Mouse (Mus musculus) adrenal gland, adult 2 months (tissue): ENCODE data around the gene Ms4a3. TPM values are rescaled to one million over a fixed set of nuclear protein-coding genes. Genes with fewer than 3 reads are reported as not detected.

Experiments used
- DNase-seq: peaks from one replicate; pipeline ENCODE4 v3.0.0; 2021
- long read RNA-seq: library from polyadenylated mRNA; stranded (forward); transcript quantifications from one replicate; pipeline ENCODE4 v2.0.0, GENCODE M21; 2021
- polyA plus RNA-seq: library from polyadenylated mRNA; depleted of rRNA; stranded (reverse); fragments of >200 nt; gene quantifications from 2 replicates; pipeline ENCODE4 v1.2.3, GENCODE M21; 2012; rRNA removed
- total RNA-seq, 2 experiments: library from RNA; stranded (reverse); gene quantifications; 2 replicates each; pipeline ENCODE4 v1.2.3; 2021

Gene Ms4a3
- total RNA-seq (not detected), polyA plus RNA-seq (not detected in 2 replicates)
- long read RNA-seq, result 0 reads

DNA sequence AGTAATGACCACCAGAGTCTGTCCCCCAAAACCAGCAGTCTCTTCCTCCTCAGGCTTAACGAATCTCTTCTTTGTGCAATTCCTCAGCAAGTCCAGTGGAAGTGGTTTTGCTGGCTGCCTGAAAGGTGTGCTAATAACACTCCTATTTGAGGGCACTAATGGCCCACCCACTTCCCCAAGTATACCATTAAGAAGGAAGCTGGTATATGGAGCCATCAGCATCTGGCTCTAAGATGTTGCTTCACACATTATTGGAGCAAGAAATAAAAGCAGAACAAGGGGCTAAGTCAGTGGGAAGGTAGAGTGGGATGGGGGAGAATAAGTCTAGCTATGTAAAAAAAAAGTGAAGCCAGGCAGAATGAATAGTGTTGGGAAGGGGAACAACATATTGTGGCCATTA, at the start of gene Ms4a3:
Gene Ms4a3 (minus strand): TSS at position 120 of the 400 bp plus-strand sequence.
- DNase-seq, result no peak

DNA sequence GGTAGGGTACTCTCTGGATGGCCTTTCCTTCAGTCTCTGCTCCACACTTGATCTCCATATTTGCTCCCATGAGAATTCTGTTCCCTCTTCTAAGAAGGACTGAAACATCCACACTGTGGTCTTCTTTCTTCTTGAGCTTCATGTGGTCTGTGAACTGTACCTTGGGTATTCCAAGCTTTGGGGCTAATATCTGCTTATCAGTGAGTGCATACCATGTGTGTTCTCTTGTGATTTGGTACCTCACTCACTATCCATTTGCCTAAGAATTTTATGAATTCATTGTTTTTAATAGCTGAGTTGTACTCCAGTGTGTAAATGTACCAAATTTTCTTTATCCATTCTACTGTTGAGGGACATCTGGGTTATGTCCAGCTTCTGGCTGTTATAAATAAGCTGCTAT, 20.9 kb upstream of the Ms4a3 start:
- DNase-seq, result no peak

DNA sequence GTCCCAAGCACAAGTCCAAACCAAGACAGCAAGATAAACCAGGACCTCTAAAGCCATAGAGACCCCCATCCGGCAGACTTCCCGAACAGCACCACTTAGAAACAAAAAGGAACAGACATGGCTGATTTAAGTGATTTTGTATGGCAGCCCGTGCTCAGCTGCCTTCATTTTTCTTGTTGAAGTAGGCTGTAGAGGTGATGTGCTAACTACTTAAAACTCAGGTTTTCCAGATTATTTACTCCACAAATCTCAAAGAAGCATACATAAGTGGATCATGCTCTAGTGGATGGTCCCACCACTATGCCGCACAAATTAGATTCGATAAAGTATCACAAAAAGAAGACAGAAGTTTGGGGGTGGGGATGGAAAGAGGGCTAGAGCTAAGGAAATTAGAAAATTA, 19.8 kb upstream of the Ms4a3 start, which contains the start of gene Oosp2:
Gene Oosp2 (minus strand): TSS at position 101 of the 400 bp plus-strand sequence.
- no peak for DNase-seq

DNA sequence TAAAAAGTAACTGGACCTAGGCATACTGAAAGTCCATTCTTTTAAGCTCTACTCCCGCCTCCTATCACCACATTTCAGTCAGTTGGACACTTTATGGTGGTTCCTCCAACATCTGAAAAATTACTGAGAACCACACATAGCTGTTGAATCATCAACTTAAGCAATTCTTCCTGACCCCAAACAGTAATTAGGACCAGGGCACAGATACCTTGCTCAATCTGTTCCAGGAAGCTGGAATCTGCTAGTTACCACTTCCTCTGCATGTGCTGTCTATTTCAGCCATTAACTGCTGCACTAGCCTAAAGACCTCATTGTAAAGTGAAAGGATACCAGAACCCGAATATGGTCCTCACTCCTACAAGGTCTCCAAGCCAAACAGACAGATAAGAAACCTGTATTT, 18.5 kb upstream of the Ms4a3 start:
- no peak for DNase-seq

DNA sequence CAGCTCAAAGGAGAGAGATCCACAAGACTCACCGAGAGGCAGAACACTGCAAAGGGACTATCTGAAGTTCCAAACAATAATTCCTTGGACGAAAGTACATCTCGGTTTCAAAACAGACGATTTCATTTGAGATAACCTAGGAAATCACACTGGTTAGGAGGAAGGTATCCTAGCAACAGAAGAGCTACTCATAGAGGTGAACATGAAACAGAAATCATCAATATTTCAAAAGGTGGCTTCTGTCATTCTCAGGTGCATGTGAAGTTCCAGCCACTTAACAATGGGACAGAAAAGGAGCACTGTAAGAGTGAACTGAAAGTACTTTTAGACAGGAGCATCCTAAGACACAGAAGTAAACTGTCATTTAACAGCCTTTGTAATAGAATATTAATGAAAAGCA, 8.9 kb upstream of the Ms4a3 start:
- no peak for DNase-seq

DNA sequence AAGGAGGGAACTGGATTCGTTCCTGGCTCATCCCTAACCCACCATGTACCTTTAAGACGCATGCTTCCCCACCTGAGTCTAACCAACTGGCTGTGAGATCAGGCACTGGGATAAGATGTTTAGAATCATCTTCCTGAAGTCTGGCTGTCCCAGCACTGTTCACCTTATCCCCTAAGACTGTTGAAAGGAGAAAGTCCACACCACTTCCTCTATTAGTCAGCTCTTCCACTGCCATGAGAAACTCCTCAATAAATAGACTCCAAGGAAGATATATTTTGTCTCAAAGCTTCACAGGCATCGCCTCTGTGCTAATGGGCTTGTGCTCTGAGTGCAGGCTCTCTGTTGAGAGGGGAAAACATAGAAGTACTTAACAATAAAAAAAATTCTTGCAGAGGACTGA, 5.5 kb upstream of the Ms4a3 start:
- no peak for DNase-seq

DNA sequence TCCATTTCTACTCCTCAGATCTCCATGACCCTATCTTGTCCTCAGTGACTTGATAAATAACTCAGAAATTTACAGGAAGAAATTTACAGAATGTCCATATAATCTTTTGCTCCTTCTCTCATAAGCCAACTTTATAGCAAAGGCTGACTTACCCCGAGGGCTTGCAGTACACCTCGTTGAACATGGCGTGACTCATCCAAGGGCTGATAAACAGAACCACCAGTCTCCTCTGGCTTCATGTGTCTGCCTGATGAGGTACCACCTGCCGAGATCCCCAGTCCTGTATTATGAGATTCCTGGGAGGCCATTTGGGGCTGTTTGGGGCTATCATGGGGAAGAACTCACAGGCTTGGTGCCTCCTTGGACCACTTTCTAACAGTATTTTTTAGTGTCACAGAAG, 1.6 kb downstream of the Ms4a3 start:
- DNase-seq, result no peak

DNA sequence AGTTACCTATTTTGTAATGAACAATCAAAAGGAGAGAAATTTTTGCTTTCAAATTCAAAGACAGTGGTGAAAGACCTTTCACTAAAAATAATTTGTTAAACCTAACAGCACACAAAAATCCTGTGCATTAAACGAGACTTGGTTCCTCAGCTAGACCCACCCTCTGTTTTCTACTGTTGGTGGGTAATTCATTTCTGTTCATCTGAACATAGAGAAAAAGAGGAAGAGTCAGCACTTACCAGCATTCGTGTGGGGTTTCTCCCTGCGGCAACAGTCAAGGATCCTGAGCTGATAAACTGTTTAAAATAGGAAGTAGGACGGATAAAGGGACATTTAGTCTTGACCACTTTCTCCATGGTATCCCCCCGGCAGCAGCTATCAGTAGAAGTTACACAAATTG, 5.1 kb downstream of the Ms4a3 start:
- no peak for DNase-seq

DNA sequence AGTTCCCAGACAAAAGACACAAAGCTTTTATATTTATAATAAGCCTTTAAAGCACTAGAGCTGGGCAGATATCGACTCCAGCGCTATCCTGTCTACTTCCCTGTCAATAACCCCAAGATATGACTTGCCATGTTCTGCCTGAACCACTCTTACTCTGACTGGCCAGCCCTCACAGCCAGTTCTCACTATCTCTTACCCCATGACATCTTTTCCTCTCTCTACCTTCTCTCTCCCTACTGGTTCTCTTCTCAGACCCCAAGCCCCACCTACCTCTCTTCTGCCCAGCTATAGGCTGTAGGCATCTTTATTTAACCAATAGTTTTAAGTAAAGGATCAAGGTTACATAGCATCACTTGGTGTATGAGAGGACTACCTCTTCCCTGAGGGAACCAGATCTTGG, 6.3 kb downstream of the Ms4a3 start:
- no peak for DNase-seq

DNA sequence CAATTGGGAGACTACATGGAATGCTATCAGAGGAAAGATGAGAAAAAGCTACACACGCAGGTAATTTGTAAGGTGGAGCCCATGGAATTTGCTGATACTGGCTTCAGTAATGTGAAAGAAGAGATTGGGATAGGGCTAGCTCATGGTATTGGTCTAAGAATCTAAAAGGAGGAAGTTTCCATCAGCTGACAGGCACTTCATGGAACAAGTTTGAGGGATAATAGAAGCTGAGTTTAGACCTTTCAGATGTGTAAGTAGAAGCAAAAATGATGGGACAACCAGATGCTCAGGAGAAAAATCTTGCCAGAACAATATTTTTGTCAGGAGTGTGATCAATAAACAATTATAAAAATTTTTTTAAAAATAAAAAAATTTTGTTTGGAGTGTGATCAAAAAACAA, 6.9 kb downstream of the Ms4a3 start:
- no peak for DNase-seq

DNA sequence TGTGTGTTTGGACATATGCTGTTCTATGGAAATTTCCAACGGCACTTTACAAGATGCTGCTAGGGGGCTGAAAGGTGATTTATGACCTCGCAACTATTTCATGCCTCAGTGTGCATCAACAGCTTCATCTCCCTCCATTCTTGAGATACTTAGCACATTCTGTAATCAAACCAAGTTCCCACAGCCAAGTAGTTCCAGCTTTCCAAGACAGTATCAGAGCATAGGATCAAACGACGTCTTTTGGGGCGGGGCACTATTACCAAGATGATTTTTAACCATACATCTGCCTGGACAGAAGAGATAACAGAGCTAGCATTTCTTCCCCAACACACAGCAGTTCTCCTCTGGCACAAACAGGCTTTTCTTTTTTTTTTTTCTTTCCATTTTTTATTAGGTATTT, 15.4 kb downstream of the Ms4a3 start:
- DNase-seq, result no peak

DNA sequence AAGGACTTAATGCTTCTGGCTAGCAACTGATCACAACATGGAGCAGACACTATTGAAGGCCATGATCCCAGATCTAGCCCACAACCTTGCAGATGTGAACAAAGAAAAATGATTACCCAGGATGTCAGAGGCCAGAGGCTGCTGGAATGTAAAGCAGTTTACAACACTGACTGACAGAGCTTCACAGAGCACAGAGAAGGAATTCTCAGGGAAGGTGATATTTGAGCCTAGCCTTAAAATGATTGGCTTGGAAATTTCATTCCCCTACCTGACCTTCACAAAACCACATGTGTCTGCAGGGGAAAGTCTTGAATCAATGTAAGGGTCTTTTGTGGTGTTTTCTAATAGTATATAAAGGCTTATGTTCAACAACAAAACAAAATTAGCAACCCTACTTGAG, 15.9 kb downstream of the Ms4a3 start:
- DNase-seq, result no peak

DNA sequence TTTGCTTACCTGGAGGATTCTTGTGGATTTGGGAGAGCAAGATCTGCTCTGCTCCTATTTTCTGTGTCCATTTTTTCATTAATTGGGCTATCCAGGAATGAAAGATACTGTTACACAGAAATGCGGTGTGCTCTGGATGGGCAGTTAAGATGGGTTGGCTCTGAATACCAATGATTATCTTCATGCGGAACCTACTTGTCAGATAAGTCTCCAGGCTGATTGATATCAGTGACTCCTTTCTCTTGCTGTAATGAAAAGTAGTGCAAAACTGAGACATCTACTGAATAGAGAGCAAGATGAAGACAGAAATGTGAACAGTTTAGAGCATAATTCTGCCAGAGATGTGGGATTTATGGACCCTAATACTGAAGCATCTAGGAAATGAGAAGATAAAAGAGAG, 17.1 kb downstream of the Ms4a3 start, which contains the start of gene Ms4a2:
Gene Ms4a2 (minus strand): TSS at position 169 of the 400 bp plus-strand sequence.
- DNase-seq, result no peak

DNA sequence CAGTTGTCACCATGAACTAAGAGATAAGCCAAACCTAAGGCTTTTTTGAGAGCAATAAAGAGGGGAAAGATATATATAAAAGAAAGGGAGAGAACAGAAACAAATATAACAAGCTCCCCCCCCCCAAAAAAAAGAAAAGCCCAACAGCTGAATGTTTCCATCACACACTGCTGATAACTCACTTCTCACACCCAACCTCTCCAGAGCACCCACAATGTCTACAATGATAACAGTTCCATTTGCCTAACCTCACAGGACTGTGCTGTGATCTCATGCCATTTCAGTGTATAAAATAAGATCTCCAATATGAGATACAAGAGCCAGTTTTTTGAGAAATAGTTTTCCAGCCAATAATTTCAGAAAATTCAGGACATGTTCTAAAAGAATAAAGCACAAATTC, 22.7 kb downstream of the Ms4a3 start:
- DNase-seq, result no peak

DNA sequence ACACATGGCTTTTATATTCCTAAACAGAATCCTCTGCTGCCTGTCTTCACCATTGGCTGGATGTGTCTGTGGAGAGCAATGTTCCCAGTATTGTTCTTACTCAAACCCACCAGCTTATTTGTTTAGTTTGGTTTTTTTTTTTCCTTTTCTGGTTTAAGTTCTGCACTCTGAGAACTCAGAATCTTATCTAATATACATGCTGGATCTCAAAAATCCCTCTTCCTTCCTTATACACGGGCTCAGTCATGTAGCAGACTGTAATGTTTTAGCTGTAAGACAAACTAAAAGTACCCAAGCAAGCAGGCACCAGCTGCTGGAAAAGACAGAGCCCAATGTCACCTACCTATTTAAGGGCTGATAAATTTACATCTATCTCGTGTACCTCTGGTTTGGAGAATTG, 25.8 kb downstream of the Ms4a3 start:
- DNase-seq, result no peak

DNA sequence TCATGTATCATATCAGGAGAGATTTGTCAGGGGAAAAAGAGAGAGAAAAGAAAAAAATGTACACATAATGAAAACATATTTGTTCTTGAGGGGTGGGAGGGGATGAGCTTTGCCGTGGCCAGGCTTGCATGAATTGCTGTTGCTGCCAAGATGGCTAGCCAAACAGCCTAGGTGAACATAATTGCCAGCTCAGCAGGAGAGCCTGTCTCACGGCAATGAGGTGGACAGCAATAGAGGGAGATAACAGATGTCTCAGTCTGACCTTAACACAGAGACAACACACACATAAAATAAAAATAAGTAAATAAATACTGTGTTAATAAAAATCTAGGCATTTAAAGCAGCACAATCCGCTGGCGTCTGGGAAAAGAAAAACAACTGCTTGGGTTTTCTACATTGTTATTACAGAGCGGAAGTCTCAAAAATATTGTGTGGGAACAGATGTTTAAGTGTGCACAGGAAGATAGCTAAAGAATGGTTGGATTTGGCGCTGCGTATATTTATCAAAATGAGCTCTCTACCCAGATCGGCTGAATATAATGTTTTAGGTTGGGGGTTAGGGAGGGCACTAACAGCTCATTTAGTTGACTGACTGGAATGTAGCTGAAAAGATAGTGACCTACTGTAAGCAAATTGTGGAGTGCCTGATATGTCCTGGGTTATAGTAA, 26.7 kb downstream of the Ms4a3 start:
- no peak for DNase-seq

DNA sequence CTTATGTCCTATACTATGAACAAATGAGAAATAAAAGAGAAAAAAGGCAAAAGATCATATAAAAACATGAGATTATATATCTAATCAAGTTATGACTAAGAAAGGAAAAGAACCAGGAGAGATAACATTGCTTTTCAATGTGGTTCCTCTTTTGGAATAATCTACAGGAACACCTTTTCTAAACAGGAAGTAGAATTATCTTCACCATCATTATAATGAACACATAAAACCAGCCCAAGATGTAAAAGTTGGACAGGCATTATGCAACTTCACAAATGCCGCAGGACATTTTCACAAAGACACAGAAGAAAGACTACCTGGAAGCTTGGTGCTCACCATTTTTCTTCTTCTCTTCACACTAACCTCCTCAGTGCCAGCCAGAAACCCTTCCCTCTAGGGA, 27.6 kb downstream of the Ms4a3 start:
- no peak for DNase-seq

DNA sequence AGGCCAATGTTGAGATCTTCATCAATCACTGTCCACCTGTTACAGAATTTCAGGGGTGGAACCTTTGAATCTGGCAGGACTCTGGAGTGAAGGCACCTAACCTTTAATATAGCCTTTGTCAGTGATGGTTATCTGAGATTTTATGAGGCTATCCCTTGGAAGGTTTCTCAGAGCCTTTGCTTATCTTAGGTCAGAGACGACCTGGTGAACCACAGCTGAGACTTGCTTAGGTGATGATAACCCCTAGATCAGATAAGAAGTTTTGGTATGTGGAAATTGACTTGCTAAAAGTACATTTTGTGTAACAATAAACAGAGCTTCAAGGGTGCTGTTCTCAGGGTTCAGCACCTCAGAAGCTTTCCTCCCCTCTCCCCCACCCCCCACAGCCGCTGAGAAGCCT, 28.4 kb downstream of the Ms4a3 start:
- DNase-seq, result no peak

DNA sequence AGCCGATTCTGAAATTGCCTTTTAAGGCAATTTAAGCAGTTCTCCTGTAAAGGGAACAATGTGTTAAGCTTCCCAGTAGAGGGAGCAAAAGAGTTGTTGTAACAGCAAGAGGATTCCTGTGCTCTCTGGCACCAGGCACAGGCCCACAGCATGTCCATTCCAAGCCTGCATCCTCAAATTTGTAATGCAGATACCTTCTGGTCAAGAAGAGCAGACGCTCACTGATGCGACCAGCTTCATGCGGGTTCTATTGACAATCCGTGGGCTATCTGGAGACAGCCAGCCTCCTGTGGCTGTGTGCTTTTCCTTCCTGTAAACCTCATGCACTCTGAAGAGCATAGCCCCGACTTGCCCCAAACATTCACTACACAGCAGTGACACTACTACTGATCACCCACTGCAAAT, 29.1 kb downstream of the Ms4a3 start:
- peak; percentile 21 for DNase-seq

DNA sequence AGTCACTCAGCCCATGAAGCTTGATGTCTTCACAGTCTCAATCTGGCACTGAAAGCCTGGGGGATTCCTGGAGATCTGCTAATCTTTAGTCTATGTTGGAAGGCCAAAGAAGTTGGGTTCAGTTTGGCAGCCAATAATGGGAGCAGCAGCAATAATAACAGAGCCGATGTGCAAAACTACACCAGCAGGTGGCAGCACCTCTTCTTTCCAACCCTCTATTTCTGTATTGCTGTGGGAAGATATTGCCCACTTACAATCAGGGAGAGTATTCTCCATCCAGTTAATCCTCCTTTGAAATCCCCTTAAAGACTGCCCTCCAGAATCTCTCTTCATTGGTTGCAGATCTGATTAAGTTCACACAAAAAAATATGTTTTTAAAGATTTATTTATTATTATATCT, 32.5 kb downstream of the Ms4a3 start:
- peak; percentile 20 for DNase-seq

DNA sequence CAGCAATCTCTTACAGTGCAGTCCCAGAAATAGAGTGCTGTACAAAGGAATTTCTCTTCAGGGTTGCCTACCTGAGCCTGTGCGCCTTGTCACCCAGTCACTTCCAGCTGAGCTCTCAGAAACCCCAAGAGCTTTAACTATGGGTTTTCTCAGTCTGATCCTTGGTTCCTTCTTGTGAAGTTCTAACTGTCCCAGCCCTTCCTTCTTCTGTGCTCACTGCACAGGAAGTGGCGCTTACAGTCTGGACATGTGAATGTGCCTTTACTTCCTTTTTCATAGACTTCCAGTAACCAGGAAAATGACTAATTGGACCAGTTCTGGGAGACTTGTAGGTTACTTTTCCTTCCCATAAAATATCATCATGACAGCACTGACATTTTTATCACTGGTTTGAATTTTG, 36.0 kb downstream of the Ms4a3 start, which contains the start of gene Ms4a6d:
Gene Ms4a6d (minus strand): TSS at position 247 of the 400 bp plus-strand sequence.
- DNase-seq, result no peak

DNA sequence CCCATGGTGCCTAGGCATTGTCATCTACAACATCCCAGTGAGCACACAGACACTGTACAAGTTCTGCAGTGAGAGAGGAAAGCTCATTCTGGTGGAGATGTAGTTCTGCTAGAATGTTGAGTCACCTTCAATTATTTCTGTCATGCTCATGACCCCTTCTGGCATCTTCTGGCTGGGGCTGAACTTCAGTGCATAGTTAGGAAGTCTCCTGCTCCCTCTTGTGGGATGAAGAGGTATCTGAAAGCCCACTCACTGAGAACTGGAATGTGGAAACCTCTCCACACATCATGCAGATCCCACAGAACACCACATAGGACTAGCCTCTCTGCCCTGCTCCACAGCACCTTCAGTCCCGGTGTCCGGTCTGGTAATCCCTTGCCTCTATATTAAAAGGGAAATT, 38.6 kb downstream of the Ms4a3 start:
- DNase-seq, result peak; percentile 21

DNA sequence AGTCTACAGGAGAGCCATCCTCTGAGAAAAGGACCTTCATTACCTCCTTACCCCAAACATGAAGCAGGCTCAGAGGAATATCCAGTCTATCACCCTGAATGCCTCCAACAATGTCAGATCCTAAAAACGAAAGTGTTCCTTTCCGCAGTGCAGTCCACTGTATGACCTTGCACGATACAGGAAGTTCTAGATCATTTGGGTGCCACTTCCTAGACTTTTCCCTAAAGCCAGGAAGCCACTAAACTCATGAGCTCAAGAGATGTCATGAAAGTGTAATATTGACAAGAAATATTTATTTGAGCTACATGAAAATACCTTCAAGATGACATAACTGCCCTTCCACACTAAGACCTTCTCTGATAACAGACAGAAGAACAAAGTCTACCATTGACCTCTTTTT, 39.3 kb downstream of the Ms4a3 start:
- no peak for DNase-seq

DNA sequence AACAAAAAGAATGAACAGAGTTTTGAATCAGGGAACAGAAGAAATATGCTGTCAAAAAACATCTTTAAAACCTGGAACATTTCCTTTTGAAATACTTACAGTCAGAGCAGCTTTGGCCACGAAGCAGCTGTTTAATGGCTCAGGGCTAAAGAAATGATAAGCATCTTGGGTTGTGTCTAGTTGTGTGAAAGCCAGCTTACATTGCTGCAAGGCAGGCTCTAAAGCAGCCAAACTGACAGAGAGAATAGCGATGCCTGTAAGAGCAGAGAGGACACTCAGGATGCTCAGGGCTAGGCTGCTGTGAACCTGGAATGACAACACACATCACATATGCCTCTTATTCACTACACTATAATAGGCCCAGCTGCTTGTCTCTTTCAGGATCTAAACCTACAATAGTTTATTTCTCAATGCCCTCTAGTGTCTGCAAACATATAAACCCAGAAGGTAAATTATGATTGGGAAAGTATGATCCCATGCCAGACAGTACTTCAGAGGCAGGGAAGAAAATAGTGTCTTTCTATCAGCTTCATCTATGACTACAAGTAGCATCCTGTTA, 50.7 kb downstream of the Ms4a3 start:
- no peak for DNase-seq
